Mouse (Mus musculus): ENCODE measurements at regions not wholly inside any gene's neighbourhood (a gene's known extent, or its start where the extent isn't known, plus 50 kb on each side); places are given as distances from the start of the nearest gene placed in this dataset.

GRCm38 (mm10) chr4:8374737-8375489 lies 136.1 kb upstream of the Car8 start:
- DNase-seq (ENCODE audit: extremely low read depth, low read depth): no peak

- DNase-seq (ENCODE audit: extremely low read depth, low read depth): no peak
These were observed 135.2 kb upstream of the Car8 start for GRCm38 (mm10) chr4:8374061-8374460.

GRCm38 (mm10) chr4:8372069-8372468 lies 133.2 kb upstream of the Car8 start:
- DNase-seq (ENCODE audit: extremely low read depth, low read depth): no peak

- no peak for DNase-seq (ENCODE audit: extremely low read depth, low read depth)
These were observed 131.9 kb upstream of the Car8 start for GRCm38 (mm10) chr4:8370786-8371185.

- DNase-seq (ENCODE audit: extremely low read depth, low read depth): peak; percentile 42
These were observed 128.8 kb upstream of the Car8 start for GRCm38 (mm10) chr4:8367487-8368276.

- no peak for DNase-seq (ENCODE audit: extremely low read depth, low read depth)
These were observed 128.1 kb upstream of the Car8 start for GRCm38 (mm10) chr4:8366978-8367377.

GRCm38 (mm10) chr4:8362409-8362808 lies 123.6 kb upstream of the Car8 start:
- no peak for DNase-seq (ENCODE audit: extremely low read depth, low read depth)

- DNase-seq (ENCODE audit: extremely low read depth, low read depth): no peak
These were observed 123.1 kb upstream of the Car8 start for GRCm38 (mm10) chr4:8361931-8362330.

GRCm38 (mm10) chr4:8361305-8361704 lies 122.5 kb upstream of the Car8 start:
- DNase-seq (ENCODE audit: extremely low read depth, low read depth): no peak

GRCm38 (mm10) chr4:8357443-8357842 lies 118.6 kb upstream of the Car8 start:
- DNase-seq (ENCODE audit: extremely low read depth, low read depth): no peak

GRCm38 (mm10) chr4:8341928-8342327 lies 103.1 kb upstream of the Car8 start:
- DNase-seq (ENCODE audit: extremely low read depth, low read depth): no peak

GRCm38 (mm10) chr4:8309241-8309987 lies 70.6 kb upstream of the Car8 start:
- no peak for DNase-seq (ENCODE audit: extremely low read depth, low read depth)

GRCm38 (mm10) chr4:8292563-8292962 lies 53.7 kb upstream of the Car8 start:
- no peak for DNase-seq (ENCODE audit: extremely low read depth, low read depth)

- no peak for DNase-seq (ENCODE audit: extremely low read depth, low read depth)
These were observed 53.0 kb upstream of the Car8 start for GRCm38 (mm10) chr4:8291528-8292492.

- no peak for DNase-seq (ENCODE audit: extremely low read depth, low read depth)
These were observed 51.1 kb upstream of the Car8 start for GRCm38 (mm10) chr4:8289901-8290300.

Data from MEL-GATA-1-ER (cell line).